Mouse (Mus musculus) heart, postnatal 0 days (tissue): ENCODE results near the gene Gm17334.

Experiments
- CTCF ChIP-seq: IDR thresholded peaks from 2 replicates; pipeline ENCODE4 v1.5.1; 2016; ENCODE audit warnings: antibody characterized with exemption, control low read depth, low read depth
- EP300 ChIP-seq: IDR thresholded peaks from 2 replicates; pipeline ENCODE4 v1.6.1; 2016; ENCODE audit warnings: antibody characterized with exemption, low read depth

DNA sequence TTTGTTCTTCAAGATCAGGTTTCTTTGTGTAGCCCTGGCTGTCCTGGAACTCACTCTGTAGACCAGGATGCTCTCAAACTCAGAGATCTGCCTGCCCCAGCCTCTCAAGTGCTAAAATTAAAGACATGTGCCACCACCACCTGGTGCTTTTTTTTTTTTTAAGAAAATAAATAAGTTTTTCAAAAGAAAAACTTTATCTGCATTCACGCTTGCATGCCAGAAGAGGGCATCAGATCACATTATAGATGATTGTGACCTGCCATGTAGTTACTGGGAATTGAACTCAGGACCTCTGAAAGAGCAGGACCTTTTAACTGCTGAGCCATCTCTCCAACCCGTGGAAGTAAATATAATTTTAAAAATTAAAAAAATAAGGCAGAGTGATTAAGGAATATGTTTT, 27.7 kb downstream of the Gm17334 start:
- no peak for TF ChIP-seq CTCF
- TF ChIP-seq EP300: no peak
